Mouse (Mus musculus) c-Kit-positive CD71-positive TER-119-negative erythroid progenitor cells, embryonic 14.5 days (primary cell): ENCODE data around the gene Ina.

Experiments used
- DNase-seq: peaks from one replicate; pipeline ENCODE4 v3.0.0-alpha.2; 2013; ENCODE audit warnings: low read depth

Ina gene

DNA sequence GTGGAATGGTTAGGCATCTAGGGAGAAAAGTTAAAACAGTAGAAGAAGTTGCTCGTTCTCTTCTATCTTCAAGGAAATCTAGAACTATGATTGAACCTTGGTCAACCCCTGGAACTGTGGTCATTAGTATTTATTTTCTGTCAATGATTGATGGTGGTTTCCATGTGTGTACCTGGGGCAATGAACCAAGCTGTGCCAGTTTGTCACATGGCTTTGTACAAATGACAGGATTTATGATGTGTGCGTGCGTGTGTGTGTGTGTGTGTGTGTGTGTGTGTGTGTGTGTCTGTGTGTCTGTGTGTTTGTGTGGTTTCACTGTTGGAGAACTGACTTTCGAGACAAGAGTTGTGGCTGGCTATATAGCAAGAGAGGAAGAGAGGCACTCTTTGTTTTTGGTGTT lies 39.0 kb downstream of the Ina start:
- DNase-seq: no peak

DNA sequence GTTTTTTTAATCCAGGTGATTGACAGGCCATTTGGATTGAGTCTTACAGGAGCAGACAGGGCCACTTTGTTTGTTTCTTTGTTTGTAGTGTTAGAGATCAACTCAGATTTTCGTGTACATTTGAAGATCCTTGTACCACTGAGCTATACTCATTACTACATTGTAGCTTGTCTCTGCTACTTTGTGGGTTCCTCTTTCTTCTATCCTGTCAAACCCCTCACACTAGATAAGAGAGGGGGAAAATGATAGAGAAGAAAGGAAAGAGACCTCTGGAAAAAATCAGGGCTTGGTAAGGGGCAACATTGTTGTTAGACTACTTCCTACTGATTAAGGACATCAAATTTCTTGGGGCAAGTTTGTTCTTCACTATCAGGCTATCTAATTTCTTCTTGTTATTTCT lies 43.2 kb downstream of the Ina start:
- no peak for DNase-seq

DNA sequence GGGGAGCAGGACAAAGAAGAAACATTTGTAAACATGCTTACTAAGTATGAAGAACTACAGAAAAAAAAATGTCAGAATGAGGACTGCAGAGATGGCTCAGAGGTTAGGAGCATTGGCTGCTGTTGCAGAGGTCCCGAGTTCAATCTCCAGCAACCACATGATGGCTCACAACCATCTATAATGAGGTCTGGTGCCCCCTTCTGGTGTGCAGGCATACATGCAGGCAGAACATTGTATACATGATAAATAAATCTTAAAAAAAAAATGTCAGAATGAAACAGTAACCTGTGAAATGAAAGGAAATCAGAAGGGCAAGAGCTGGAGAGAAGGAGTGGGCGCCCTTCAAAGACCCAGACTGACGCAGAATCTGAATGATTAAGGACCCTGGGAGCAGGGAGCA lies 51.4 kb downstream of the Ina start:
- DNase-seq: no peak

DNA sequence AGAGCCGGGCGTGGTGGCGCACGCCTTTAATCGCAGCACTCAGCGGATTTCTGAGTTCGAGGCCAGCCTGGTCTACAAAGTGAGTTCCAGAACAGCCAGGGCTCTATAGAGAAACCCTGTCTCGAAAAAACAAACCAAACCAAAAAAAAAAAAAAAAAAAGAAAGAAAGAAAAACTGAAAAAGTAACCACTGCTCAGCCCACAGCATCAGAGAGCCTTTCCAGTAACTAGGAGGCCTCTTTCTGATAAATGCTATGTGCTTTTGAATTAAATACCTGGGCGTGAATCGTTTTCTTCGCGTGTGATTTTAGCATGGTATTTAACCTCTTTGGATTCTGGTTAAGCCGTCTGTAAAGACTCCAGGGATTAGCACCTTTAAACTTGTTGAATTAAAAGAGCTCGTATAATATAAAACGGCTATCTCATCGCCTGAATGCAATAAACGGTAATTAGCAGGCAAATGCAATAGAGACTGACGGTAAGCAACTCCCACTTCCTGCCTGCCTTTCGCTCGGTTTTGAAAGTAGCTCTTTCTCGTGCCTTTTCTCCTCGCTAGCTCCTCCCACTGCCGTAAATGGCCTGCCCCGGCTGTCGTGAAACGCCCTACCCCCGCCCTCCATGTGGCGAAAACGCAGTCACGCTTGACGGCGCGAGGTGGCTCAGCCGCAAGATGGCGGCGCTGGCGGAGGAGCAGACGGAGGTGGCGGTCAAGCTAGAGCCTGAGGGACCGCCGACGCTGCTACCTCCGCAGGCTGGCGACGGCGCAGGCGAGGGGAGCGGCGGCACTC lies 52.8 kb downstream of the Ina start, which contains the start of gene Taf5:
TSS of gene Taf5 (plus strand) at position 651 of the 787 bp plus-strand sequence.
- DNase-seq: peak; percentile 97

DNA sequence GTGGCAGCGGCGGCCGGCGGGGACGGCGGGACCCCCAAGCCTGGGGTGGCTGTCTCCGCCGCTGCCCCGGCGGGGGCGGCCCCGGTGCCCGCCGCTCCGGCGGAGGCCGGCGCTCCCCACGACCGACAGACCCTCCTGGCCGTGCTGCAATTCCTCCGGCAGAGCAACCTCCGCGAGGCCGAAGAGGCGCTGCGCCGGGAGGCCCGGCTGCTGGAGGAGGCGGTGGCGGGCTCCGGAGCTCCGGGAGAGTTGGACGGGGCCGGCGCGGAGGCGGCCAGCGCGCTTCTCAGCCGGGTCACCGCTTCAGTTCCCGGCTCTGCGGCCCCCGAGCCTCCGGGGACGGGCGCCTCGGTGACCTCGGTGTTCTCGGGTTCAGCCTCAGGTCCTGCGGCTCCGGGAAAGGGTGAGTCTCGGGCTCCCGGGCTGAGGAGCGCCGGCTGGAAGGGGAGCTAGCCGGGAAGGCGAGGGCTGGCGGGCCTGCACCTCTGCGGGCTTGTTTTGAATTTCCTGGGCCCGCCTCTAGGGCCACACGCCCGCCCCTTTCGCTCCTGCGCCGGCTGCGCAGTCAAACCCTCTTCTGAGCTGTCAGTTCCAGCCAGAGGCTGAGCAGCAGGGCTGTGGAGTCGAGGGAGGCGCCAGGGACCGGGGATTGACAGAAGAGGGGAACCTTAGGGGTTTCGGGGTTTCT lies 53.6 kb downstream of the Ina start:
- peak; percentile 80 for DNase-seq
